Mouse (Mus musculus): Measurements from ENCODE around the gene Gmds. TPM values are rescaled to one million over a fixed set of nuclear protein-coding genes. Genes with fewer than 3 reads are reported as not detected.

Gmds gene
- polyA plus RNA-seq, 1 experiment: 230 TPM

DNA sequence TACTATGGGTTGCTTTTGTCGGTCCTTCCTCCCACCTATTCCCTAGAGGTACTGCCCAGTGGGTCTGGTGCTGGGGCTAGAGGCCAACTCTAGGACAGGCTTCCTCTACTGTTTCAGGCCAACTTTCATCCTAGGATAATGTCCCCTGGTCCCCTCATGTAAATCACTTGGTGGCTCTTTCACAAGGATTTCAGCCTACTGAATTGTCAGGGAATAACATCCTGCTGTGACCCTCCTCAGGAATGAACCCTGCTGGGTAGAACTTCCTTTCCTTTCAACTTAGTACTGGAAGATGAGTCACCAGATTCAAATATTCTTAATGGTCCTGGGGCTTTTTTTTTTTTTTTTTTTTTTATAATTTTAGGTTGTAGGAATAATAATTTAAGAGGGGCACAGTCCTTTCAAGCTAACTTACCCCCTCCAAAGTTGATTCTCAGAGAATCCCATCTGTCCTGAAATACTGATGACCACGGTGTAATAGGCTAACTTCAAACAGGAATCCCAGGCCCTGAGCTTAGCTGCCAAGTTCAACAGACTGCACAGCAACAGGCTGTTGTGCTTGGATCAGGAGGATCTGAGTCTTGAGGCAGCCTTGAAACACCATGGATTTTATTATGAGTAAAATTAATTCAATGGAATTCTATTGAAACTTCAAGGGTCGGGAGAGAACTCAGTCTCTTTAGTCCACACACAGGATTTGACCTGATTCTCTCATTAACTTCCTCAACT is 363.6 kb downstream of the Gmds start:
- Histone ChIP-seq H3K4me3 (ENCODE audit: low read depth, low read length) (no peak overlapping the region), H3K27ac (ENCODE audit: insufficient read depth, low read depth, low read length) (no peak overlapping the region), H3K27me3 (ENCODE audit: control insufficient read depth, insufficient read depth, low read length) (no peaks in the 10 kb centered on the region), H3K4me1 (ENCODE audit: control insufficient read depth, insufficient read depth, insufficient read length, low read length) (no peaks in the 10 kb centered on the region), H3K36me3 (ENCODE audit: control insufficient read depth, insufficient read depth, low read length) (no peaks in the 10 kb centered on the region)
- TF ChIP-seq CTCF (IDR thresholded peaks at IDR 0.05; ENCODE audit: extremely low read depth, insufficient read length, insufficient replicate concordance, low read depth, low read length): no peak
- WGBS: 79% methylated on average over 3 of the region's 3 CpGs

GRCm38 (mm10) chr13:31971040-31971501 is 367.5 kb downstream of the Gmds start:
- TF ChIP-seq CTCF (IDR thresholded peaks at IDR 0.05; ENCODE audit: extremely low read depth, insufficient read length, insufficient replicate concordance, low read depth, low read length) (no peak), POLR2A (IDR thresholded peaks at IDR 0.05; ENCODE audit: low read depth, low read length) (no peak)
- H3K27ac ChIP-seq (ENCODE audit: insufficient read depth, low read depth, low read length): no peak overlapping the region
- H3K36me3 ChIP-seq (ENCODE audit: control insufficient read depth, insufficient read depth, low read length): no peaks in the 10 kb centered on the region
- H3K4me3 ChIP-seq (ENCODE audit: low read depth, low read length): no peak overlapping the region
- H3K27me3 ChIP-seq (ENCODE audit: control insufficient read depth, insufficient read depth, low read length): no peaks in the 10 kb centered on the region
- 87% methylated on average over 2 of the region's 2 CpGs for WGBS
- H3K4me1 ChIP-seq (ENCODE audit: control insufficient read depth, insufficient read depth, insufficient read length, low read length): no peaks in the 10 kb centered on the region

- H3K27me3 ChIP-seq (ENCODE audit: control insufficient read depth, insufficient read depth, low read length): no peaks in the 10 kb centered on the region
- H3K27ac ChIP-seq (ENCODE audit: insufficient read depth, low read depth, low read length): no peak overlapping the region
- H3K4me3 ChIP-seq (ENCODE audit: low read depth, low read length): no peak overlapping the region
- TF ChIP-seq POLR2A (IDR thresholded peaks at IDR 0.05; ENCODE audit: low read depth, low read length): no peak
- no peak for TF ChIP-seq CTCF (IDR thresholded peaks at IDR 0.05; ENCODE audit: extremely low read depth, insufficient read length, insufficient replicate concordance, low read depth, low read length)
- WGBS: 94% methylated on average over 2 of the region's 2 CpGs
- no peaks in the 10 kb centered on the region for H3K36me3 ChIP-seq (ENCODE audit: control insufficient read depth, insufficient read depth, low read length)
- H3K4me1 ChIP-seq (ENCODE audit: control insufficient read depth, insufficient read depth, insufficient read length, low read length): no peaks in the 10 kb centered on the region
These were observed 370.3 kb downstream of the Gmds start for GRCm38 (mm10) chr13:31968272-31968671.

DNA sequence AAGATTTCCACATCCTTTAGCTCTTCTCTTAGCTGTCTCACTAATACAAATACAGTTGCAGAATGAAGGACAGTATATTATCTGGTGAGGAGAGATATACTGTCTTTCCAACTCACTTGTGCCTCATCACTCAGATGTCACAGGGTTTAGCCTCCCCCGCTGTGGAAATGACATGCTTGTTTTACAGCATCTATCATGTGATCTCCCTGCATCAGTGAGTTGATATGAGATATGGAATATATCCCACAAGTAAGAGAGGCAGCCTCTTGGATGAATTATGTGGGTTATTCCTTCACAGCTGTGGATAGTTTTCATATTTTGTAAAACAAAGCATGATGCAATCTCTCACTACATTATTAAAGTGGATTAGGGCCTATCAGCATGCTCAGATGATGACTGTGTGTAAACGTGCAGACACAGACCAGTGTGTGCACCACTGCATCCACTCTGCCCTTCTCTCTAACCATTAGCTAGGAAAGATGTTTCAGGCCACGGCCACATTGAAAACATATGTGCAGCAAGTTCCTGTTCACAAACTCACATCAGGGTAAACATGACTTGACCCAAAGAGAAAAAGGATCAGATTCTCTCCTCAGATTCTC is 371.5 kb downstream of the Gmds start:
- Histone ChIP-seq H3K27ac (ENCODE audit: insufficient read depth, low read depth, low read length) (no peak overlapping the region), H3K4me3 (ENCODE audit: low read depth, low read length) (no peak overlapping the region), H3K36me3 (ENCODE audit: control insufficient read depth, insufficient read depth, low read length) (no peaks in the 10 kb centered on the region), H3K4me1 (ENCODE audit: control insufficient read depth, insufficient read depth, insufficient read length, low read length) (no peaks in the 10 kb centered on the region), H3K27me3 (ENCODE audit: control insufficient read depth, insufficient read depth, low read length) (no peaks in the 10 kb centered on the region)
- 73% methylated on average over 3 of the region's 3 CpGs for WGBS
- TF ChIP-seq POLR2A (IDR thresholded peaks at IDR 0.05; ENCODE audit: low read depth, low read length) (no peak), CTCF (IDR thresholded peaks at IDR 0.05; ENCODE audit: extremely low read depth, insufficient read length, insufficient replicate concordance, low read depth, low read length) (no peak)

DNA sequence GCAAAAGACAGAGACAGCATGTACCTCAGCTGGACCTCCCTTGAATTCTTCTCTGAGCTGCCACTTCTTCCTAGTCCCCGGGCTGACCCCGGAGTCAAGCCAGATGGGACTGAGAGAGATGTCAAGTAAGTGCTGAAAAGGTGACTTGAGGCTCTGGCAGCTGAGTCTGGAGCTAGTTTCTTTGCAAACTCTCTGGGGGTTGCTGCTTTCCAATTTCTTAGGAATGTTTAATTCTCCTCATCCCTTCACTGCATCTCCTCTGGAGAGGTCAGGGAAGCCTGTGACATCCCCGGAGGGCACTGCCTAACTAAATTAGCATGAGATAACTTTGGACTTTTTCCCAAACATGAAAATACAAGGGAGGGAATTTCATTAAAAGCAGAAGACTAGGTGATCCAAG is 378.0 kb downstream of the Gmds start:
- Histone ChIP-seq H3K27ac (ENCODE audit: insufficient read depth, low read depth, low read length) (no peak overlapping the region), H3K36me3 (ENCODE audit: control insufficient read depth, insufficient read depth, low read length) (no peaks in the 10 kb centered on the region), H3K4me3 (ENCODE audit: low read depth, low read length) (no peak overlapping the region), H3K27me3 (ENCODE audit: control insufficient read depth, insufficient read depth, low read length) (no peaks in the 10 kb centered on the region), H3K4me1 (ENCODE audit: control insufficient read depth, insufficient read depth, insufficient read length, low read length) (no peaks in the 10 kb centered on the region)
- no peak for TF ChIP-seq CTCF (IDR thresholded peaks at IDR 0.05; ENCODE audit: extremely low read depth, insufficient read length, insufficient replicate concordance, low read depth, low read length)
- no peak for TF ChIP-seq POLR2A (IDR thresholded peaks at IDR 0.05; ENCODE audit: low read depth, low read length)
- 86% methylated on average over 3 of the region's 3 CpGs for WGBS

DNA sequence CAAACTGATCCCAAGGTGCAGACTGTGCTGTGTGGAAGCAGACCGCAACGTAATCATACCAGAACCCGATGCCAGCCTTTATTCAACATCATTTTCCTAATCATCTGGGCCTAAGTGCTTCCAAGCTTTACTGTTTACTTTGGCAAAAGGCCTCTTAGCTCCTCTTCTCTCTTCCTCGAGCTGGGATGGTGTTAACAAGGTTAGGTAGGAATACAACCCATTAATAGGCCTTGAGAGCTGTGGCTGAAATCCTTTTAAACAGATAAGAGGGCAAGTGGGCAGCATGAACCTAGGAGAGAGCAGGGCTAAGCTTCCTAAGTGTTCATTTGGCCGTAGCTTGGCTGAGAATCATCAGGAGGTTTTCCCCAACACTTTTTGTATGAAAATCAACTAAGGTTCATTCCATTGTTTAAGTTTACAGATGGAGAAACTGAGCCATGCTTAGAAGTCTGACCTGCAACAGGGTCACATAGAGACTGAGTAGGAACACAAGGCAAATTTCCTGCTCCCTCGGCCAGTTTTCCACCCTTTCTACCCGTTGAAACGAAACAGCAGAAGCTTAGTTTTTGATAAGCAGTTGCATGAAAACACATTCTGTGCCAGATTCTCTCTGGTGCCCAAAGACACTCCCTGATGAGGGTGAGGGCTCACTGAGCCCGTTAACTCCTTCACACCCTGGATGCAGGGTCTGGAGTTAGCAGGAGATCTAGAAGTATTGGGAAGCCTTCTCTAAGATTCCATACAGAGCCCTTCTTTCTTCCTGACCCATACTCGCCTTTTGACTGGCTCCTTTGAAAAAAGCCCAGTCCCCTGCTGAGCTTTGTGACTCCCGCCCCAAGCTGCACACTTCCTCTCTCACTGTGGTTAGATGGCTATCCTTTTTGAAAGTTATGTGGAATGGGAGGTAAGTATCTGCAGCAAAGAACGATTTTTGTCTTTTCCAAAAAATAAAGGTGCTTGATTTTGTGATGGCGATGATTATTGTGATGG is 379.9 kb downstream of the Gmds start:
- no peak overlapping the region for H3K4me3 ChIP-seq (ENCODE audit: low read depth, low read length)
- no peaks in the 10 kb centered on the region for H3K27me3 ChIP-seq (ENCODE audit: control insufficient read depth, insufficient read depth, low read length)
- no peak overlapping the region for H3K27ac ChIP-seq (ENCODE audit: insufficient read depth, low read depth, low read length)
- H3K4me1 ChIP-seq (ENCODE audit: control insufficient read depth, insufficient read depth, insufficient read length, low read length): no peaks in the 10 kb centered on the region
- TF ChIP-seq CTCF (IDR thresholded peaks at IDR 0.05; ENCODE audit: extremely low read depth, insufficient read length, insufficient replicate concordance, low read depth, low read length) (no peak), POLR2A (IDR thresholded peaks at IDR 0.05; ENCODE audit: low read depth, low read length) (no peak)
- H3K36me3 ChIP-seq (ENCODE audit: control insufficient read depth, insufficient read depth, low read length): no peaks in the 10 kb centered on the region
- WGBS: 42% methylated on average over 13 of the region's 13 CpGs
